Mouse (Mus musculus): ENCODE results near the gene Pcyox1.
"Not testable (repeated sequence)": the region's sequence is repeated elsewhere in the genome, so short reads cannot be mapped to it uniquely, and the experiment has no call there.

Pcyox1 gene

GRCm38 (mm10) chr6:86395969-86396368 is 985 bp downstream of the Pcyox1 start:
- no peak for DNase-seq

GRCm38 (mm10) chr6:86395021-86395420 is 1.9 kb downstream of the Pcyox1 start:
- no peak for DNase-seq

GRCm38 (mm10) chr6:86394078-86394720 is 2.8 kb downstream of the Pcyox1 start:
- DNase-seq = no peak

DNA sequence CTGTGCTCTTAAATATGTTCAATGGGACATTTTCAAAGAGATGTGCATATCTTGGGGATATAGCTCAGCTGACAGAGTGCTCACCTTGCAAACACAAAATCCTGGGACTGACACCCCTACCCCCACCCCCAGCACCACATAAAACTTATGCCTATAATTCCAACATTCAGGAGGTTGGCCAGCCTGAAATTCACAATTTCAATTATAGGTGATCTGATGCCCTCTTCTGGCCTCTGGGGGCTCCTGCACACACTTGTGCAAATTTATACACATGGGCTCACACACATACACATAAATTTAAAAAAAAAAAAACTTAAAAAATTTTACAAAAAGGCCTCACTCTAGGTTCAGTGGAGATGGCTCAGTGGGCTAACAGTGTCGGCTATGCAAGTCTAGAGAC is 3.8 kb downstream of the Pcyox1 start:
- no peak for DNase-seq

GRCm38 (mm10) chr6:86391326-86391725 is 5.6 kb downstream of the Pcyox1 start:
- DNase-seq = no peak

DNA sequence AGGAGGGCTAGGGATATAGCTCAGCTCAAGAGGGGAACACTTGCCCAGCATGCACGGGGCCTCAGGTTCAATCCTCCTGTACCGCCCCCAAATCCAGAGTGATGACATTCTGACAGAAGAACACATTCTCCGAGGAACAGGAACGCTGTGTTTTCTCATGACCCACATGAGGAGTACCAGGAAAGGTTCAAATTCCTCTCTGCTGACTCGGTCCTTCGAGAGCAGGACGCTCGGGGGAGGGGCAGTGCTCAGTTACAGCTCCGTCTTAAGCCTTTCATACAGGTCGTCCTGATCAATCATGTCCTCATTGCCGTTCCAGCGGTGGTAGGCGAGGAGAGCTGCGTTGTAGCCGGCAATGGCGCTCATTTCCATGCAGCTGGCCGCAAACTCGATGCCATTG is 8.5 kb downstream of the Pcyox1 start:
- DNase-seq = no peak

GRCm38 (mm10) chr6:86387313-86387712 is 9.6 kb downstream of the Pcyox1 start:
- no peak for DNase-seq

- DNase-seq = no peak
Measured at GRCm38 (mm10) chr6:86385362-86386104, 11.4 kb downstream of the Pcyox1 start.

GRCm38 (mm10) chr6:86384692-86385091 is 12.3 kb downstream of the Pcyox1 start:
- no peak for DNase-seq

GRCm38 (mm10) chr6:86383370-86383769 is 13.6 kb downstream of the Pcyox1 start:
- DNase-seq = no peak

DNA sequence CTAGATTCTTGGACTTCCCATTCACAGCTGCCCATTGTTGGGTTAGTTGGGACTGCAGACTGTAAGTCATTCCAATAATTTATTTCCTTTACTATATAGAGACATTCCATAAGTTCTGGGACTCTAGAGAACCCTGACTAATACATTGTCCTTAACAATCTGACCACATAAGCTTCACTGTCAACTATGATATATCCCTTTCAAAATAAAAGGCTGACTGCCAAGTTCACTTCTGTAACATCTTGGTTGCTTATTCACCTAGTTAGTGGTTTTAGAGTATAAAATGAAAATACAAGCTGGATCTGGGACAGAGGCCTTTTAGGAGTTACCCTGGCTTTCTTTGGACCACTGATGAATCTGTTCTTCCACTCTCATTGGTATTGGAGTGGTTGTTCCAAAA is 14.4 kb downstream of the Pcyox1 start:
- DNase-seq = no peak

- not testable (repeated sequence) for DNase-seq
Measured at GRCm38 (mm10) chr6:86380112-86380511, 16.8 kb downstream of the Pcyox1 start.

- no peak for DNase-seq
Measured at GRCm38 (mm10) chr6:86378341-86378740, 18.6 kb downstream of the Pcyox1 start.

DNA sequence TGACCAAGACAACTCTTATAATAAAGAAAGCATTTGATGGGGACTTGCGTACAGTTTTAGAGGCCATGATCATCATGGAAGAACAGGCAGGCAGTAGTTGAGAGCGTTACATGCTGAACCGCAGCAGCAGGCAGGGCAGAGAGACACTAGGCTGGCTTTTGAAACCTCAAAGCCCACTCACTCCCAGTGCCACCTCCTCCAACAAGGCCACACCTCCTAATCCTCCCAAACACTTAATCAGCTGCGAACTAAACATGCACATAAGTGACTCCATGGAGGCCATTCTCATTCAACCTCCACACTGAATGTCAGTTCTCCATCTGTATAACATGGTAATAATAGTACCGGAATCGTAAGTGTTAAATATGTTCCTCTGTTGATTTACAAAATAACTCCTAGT is 23.4 kb downstream of the Pcyox1 start:
- DNase-seq = no peak

DNA sequence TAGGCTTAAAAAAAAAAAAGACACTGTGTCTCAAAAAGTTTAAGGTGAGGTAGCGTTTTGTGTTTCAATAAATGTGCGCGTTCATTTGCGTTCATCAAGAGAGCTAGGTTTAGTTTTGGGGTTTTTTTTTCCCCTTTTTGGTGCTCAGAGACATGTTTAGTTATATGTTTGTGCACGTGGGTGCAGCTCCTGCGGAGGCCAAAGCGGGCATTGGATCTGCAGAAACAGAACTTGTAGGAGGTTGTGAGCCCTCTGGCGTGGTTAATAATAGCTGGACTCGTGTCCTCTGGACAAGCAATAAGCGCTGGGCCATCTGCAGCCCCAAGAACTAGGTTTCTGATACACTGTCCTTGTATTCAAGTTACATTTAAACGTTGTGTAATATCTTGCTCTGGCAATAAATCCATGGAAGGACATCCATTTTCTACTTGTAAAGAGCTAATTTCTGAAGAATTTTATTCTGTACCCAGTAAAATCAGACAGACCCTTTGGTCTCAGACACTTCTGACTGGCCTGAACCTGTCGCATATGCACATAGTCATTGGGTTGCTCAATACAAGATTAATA is 24.9 kb downstream of the Pcyox1 start:
- DNase-seq = no peak

- peak; percentile 96 for DNase-seq
Measured at GRCm38 (mm10) chr6:86371340-86371911, 25.5 kb downstream of the Pcyox1 start.

DNA sequence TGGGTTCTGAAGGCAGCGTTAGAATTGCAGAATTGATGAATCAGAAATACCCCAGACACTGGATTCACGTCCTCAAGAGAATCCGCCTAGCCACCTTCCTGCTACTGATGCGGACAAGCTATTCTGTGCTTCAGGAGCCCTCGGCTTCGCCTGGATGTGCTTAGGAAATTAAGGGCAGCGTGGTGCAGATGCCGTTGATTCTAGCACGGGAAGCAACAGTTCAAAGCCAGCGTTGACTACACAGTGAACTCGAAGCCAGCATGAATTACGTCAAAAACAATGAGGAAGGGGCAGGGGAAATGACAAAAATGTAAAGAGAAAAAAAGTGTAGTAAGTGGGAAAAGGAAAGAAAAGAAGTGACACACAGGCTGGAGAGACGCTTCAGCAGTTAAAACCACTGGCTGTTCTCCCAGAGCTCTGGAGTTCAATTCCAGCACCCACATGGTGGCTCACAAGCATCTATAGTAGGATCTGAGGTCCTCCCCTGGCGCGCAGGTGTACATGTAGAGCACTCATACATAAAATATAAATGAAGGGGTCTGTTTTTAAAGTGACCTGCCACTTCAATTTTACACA is 26.1 kb downstream of the Pcyox1 start, which contains the start of gene Snrpg:
Gene Snrpg (plus strand): TSS at position 541 of the 576 bp plus-strand sequence.
- DNase-seq = no peak

DNA sequence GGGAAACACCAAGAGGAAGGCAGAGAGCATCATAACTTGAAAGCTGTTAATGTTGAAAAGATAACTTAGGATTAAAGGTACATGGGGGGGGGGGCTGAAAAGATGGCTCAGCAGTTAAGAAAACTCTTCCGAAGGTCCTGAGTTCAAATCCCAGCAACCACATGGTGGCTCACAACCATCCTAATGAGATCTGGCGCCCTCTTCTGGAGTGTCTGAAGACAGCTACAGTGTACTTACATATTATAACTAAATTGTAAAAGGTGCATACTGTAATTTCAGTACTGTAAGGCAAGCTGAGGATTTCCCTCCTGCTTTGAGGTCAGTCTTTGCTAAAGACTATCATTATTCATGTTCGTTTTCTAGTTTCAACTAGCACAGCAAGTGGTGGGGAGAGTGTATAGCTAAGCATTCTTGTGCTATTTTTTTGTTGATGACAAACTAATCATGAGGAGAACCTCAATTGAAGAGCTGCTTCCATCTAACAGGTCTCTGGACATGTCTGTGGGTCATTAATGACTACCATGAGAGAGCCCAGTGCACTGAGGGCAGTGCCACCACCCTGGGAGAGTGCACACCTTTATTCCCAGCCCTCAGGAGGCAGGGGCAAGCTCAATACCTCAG is 26.8 kb downstream of the Pcyox1 start:
- DNase-seq = no peak

DNA sequence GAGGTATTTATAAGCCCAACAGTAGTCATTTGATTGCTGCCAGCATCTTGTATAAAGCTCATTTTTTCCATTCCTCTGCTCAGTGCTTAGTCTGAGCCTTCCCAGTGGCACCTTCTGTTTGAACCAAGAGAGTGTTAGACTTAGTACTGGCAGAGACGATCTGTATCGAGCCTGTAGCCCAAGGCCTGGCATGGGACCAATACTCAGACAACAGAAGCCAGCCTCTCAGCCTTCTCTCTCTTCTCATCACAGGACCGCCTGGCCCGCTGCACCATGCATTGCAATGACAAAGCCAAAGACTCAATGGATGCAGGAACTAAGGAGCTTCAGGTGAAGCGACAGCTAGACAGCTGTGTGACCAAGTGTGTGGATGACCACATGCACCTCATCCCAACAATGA is 28.5 kb downstream of the Pcyox1 start:
- DNase-seq = peak; percentile 35

GRCm38 (mm10) chr6:86366853-86367249 is 30.1 kb downstream of the Pcyox1 start:
- DNase-seq = no peak

DNA sequence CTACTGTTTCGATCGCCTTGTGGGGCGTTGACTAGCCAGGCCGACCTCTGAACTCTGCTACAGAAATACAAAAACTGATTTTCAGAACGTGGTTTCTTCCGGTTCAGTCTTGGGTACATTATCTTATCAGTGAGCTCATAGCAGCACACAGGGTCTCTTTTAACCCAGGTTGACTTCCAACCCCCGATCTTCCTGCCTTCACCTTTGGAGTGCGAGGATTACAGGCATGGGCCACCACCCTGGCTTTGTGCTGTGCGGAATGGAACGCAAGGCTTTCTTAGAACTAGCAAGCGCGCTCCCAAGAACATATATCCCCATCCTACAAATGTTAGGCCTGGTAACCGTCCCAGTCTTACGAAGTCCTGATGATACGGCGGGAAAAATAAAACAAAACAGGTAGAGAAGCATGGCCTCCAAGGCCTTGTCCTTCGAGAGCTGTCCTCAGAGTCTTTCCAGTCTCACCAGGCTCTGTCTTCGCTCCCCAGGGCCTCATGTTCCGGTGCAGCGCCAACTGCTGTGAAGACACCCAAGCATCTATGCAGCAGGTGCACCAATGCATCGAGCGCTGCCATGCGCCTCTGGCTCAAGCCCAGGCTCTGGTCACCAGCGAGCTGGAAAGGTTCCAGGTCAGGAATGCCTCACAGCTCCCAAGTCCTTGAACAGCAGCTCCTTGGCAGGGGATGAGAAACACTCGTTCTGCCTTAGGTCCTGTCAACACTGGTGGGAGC is 30.7 kb downstream of the Pcyox1 start:
- DNase-seq = peak; percentile 77
